Mouse (Mus musculus) limb, embryonic 12.5 days (tissue): ENCODE data around the gene Kiss1r. TPM values are rescaled to one million over a fixed set of nuclear protein-coding genes. Genes with fewer than 3 reads are reported as not detected.
A peak's percentile ranks its signal among the peaks of the same experiment; 100 is the strongest.
"Not testable (repeated sequence)": the region's sequence is repeated elsewhere in the genome, so short reads cannot be mapped to it uniquely, and the experiment has no call there.

ENCODE experiments used
- ATAC-seq: fragments of 200-750 bp; cut with Nextera tagmentation; 2 replicates; pipeline ENCODE4 v1.8.0; 2017; ENCODE audit warnings: low read depth, moderate TSS enrichment; ENCODE audit not compliant: insufficient number of reproducible peaks, insufficient read depth, low FRiP score, low TSS enrichment
- H3K27ac ChIP-seq: fragments of 300-500 bp; sonication (generic); 2 replicates; pipeline ENCODE4 v1.5.1; 2016; ENCODE audit warnings: mild to moderate bottlenecking, moderate library complexity
- H3K27me3 ChIP-seq: fragments of 300-500 bp; sonication (generic); 2 replicates; pipeline ENCODE4 v1.6.1; 2016; ENCODE audit warnings: mild to moderate bottlenecking, moderate library complexity
- H3K36me3 ChIP-seq: fragments of 300-500 bp; sonication (generic); 2 replicates; pipeline ENCODE4 v1.6.1; 2016; ENCODE audit warnings: mild to moderate bottlenecking, moderate library complexity
- H3K4me1 ChIP-seq: fragments of 300-500 bp; sonication (generic); replicated peaks from 2 replicates; pipeline ENCODE4 v1.6.1; 2016
- H3K4me2 ChIP-seq: fragments of 300-500 bp; sonication (generic); 2 replicates; pipeline ENCODE4 v1.6.1; 2016; ENCODE audit warnings: mild to moderate bottlenecking, moderate library complexity
- H3K4me3 ChIP-seq: fragments of 300-500 bp; sonication (generic); replicated peaks from 2 replicates; pipeline ENCODE4 v1.5.1; 2016; ENCODE audit warnings: mild to moderate bottlenecking
- H3K9ac ChIP-seq: fragments of 300-500 bp; sonication (generic); replicated peaks from 2 replicates; pipeline ENCODE4 v1.6.1; 2016; ENCODE audit warnings: mild to moderate bottlenecking, moderate library complexity
- H3K9me3 ChIP-seq: fragments of 300-500 bp; sonication (generic); 2 replicates; pipeline ENCODE4 v1.6.1; 2016; ENCODE audit warnings: mild to moderate bottlenecking, moderate library complexity
- WGBS: fragments of 180-500 bp; shearing (Covaris S2); methylation state at CpG from one replicate; pipeline ENCODE4 v1.1.7; 2016; 5-methylcytosine and 5-hydroxymethylcytosine counted together
- polyA plus RNA-seq: library from polyadenylated mRNA; unstranded; fragments of >200 nt; fragmentation: Nextera tagmentation; extraction: Ambion mirVana; gene quantifications from 2 replicates; pipeline ENCODE4 v1.2.1, GENCODE M21; 2016

The Kiss1r gene
- polyA plus RNA-seq, 1 experiment from 2014 or later = 1.2 TPM

GRCm38 (mm10) chr10:79883297-79884084 lies 33.3 kb upstream of the Kiss1r start:
- WGBS = 15% methylated on average over 22 of the region's 22 CpGs
- Histone ChIP-seq H3K9ac (0 out of 2 replicates have a peak overlapping the region, but pooled peaks have one; percentile 34), H3K27me3 (peaks cover 39% of the 10 kb centered on the region), H3K36me3 (no peaks in the 10 kb centered on the region), H3K4me1 (peaks cover 30% of the 10 kb centered on the region), H3K4me3 (0 out of 2 replicates have a peak overlapping the region, but pooled peaks have one; percentile 9), H3K4me2 (peak overlapping the region; percentile 15; the same call in 1 of the 2 replicates), H3K9me3 (no peaks in the 10 kb centered on the region), H3K27ac (no peak overlapping the region)
- no peak for ATAC-seq

GRCm38 (mm10) chr10:79884446-79884845 lies 32.3 kb upstream of the Kiss1r start:
- Histone ChIP-seq H3K4me3 (no peak overlapping the region), H3K4me2 (no peak overlapping the region), H3K36me3 (no peaks in the 10 kb centered on the region), H3K4me1 (peaks cover 29% of the 10 kb centered on the region), H3K9me3 (no peaks in the 10 kb centered on the region), H3K27ac (no peak overlapping the region), H3K27me3 (peaks cover 39% of the 10 kb centered on the region), H3K9ac (no peak overlapping the region)
- no peak for ATAC-seq
- 76% methylated on average over 4 of the region's 4 CpGs for WGBS

GRCm38 (mm10) chr10:79884938-79885337 lies 31.8 kb upstream of the Kiss1r start:
- H3K36me3 ChIP-seq, H3K4me3 ChIP-seq, H3K9me3 ChIP-seq, H3K27ac ChIP-seq, ATAC-seq, H3K4me2 ChIP-seq, H3K9ac ChIP-seq: not testable (repeated sequence)
- 75% methylated on average over 3 of the region's 3 CpGs for WGBS
- H3K27me3 ChIP-seq = peaks cover 39% of the 10 kb centered on the region
- H3K4me1 ChIP-seq = peaks cover 26% of the 10 kb centered on the region

- ATAC-seq = no peak
- Histone ChIP-seq H3K4me1 (peaks cover 21% of the 10 kb centered on the region), H3K27me3 (peaks cover 31% of the 10 kb centered on the region), H3K36me3 (no peaks in the 10 kb centered on the region), H3K9ac (no peak within 1 kb of the TSS), H3K27ac (no peak within 1 kb of the TSS), H3K9me3 (no peaks in the 10 kb centered on the region), H3K4me2 (no peak within 1 kb of the TSS), H3K4me3 (no peak within 1 kb of the TSS)
- WGBS = 82% methylated on average over 6 of the region's 6 CpGs
These were observed 30.7 kb upstream of the Kiss1r start, which contains the start of gene Elane for GRCm38 (mm10) chr10:79886054-79886453. TSS of gene Elane (plus strand) at chr10:79886247.

- H3K4me2 ChIP-seq = no peak overlapping the region
- no peak for ATAC-seq
- H3K9ac ChIP-seq = no peak overlapping the region
- peaks cover 27% of the 10 kb centered on the region for H3K27me3 ChIP-seq
- no peaks in the 10 kb centered on the region for H3K9me3 ChIP-seq
- H3K4me1 ChIP-seq = peaks cover 20% of the 10 kb centered on the region
- H3K27ac ChIP-seq = no peak overlapping the region
- no peaks in the 10 kb centered on the region for H3K36me3 ChIP-seq
- H3K4me3 ChIP-seq = no peak overlapping the region
- 75% methylated on average over 8 of the region's 8 CpGs for WGBS
These were observed 30.2 kb upstream of the Kiss1r start for GRCm38 (mm10) chr10:79886611-79887010.

GRCm38 (mm10) chr10:79889386-79889785 lies 27.4 kb upstream of the Kiss1r start:
- H3K27ac ChIP-seq = no peak overlapping the region
- 87% methylated on average over 2 of the region's 2 CpGs for WGBS
- no peaks in the 10 kb centered on the region; the same call in 1 of the 2 replicates for H3K27me3 ChIP-seq
- no peaks in the 10 kb centered on the region for H3K9me3 ChIP-seq
- no peak overlapping the region for H3K4me2 ChIP-seq
- H3K9ac ChIP-seq = no peak overlapping the region
- no peak overlapping the region for H3K4me3 ChIP-seq
- ATAC-seq = no peak
- no peaks in the 10 kb centered on the region for H3K4me1 ChIP-seq
- peaks cover 7% of the 10 kb centered on the region; the same call in 1 of the 2 replicates for H3K36me3 ChIP-seq

- no peak within 1 kb of the TSS for H3K4me3 ChIP-seq
- H3K4me2 ChIP-seq = no peak within 1 kb of the TSS
- 0 out of 2 replicates have a peak within 1 kb of the TSS, but pooled peaks have one; percentile 23 for H3K9ac ChIP-seq
- no peaks in the 10 kb centered on the region; the same call in 1 of the 2 replicates for H3K27me3 ChIP-seq
- peaks cover 17% of the 10 kb centered on the region for H3K36me3 ChIP-seq
- H3K27ac ChIP-seq = no peak within 1 kb of the TSS
- H3K9me3 ChIP-seq = no peaks in the 10 kb centered on the region
- 35% methylated on average over 5 of the region's 5 CpGs for WGBS
- ATAC-seq = no peak
- H3K4me1 ChIP-seq = no peaks in the 10 kb centered on the region
These were observed 26.1 kb upstream of the Kiss1r start, which contains the start of gene Cfd for GRCm38 (mm10) chr10:79890670-79891069. TSS of gene Cfd (plus strand) at chr10:79890853.

- H3K4me1 ChIP-seq, H3K4me2 ChIP-seq, H3K9ac ChIP-seq, H3K4me3 ChIP-seq, H3K27me3 ChIP-seq, H3K27ac ChIP-seq, H3K9me3 ChIP-seq: not testable (repeated sequence)
- peaks cover 36% of the 10 kb centered on the region for H3K36me3 ChIP-seq
- peak; percentile 40; the same call in 1 of the 2 replicates for ATAC-seq
- WGBS = 43% methylated on average over 22 of the region's 22 CpGs
These were observed 24.2 kb upstream of the Kiss1r start for GRCm38 (mm10) chr10:79892451-79893118.

GRCm38 (mm10) chr10:79896306-79896705 lies 20.5 kb upstream of the Kiss1r start:
- H3K4me3 ChIP-seq = no peak overlapping the region

GRCm38 (mm10) chr10:79896814-79897213 lies 20.0 kb upstream of the Kiss1r start:
- H3K27me3 ChIP-seq = no peaks in the 10 kb centered on the region; the same call in 1 of the 2 replicates
- 87% methylated on average over 13 of the region's 13 CpGs for WGBS

More at GRCm38 (mm10) chr10:79896306-79896705, 20.5 kb upstream of the Kiss1r start:
- 93% methylated on average over 16 of the region's 16 CpGs for WGBS
- no peak overlapping the region for H3K4me2 ChIP-seq
- no peak for ATAC-seq
- peaks cover 71% of the 10 kb centered on the region for H3K36me3 ChIP-seq
- H3K9me3 ChIP-seq = no peaks in the 10 kb centered on the region
- no peaks in the 10 kb centered on the region; the same call in 1 of the 2 replicates for H3K27me3 ChIP-seq
- H3K9ac ChIP-seq = peak overlapping the region; percentile 18; the same call in 1 of the 2 replicates
- peaks cover 4% of the 10 kb centered on the region; the same call in 1 of the 2 replicates for H3K4me1 ChIP-seq
- no peak overlapping the region for H3K27ac ChIP-seq

More at GRCm38 (mm10) chr10:79896814-79897213, 20.0 kb upstream of the Kiss1r start:
- Histone ChIP-seq H3K9me3 (no peaks in the 10 kb centered on the region), H3K36me3 (peaks cover 76% of the 10 kb centered on the region), H3K27ac (no peak overlapping the region), H3K4me3 (no peak overlapping the region), H3K4me1 (peaks cover 6% of the 10 kb centered on the region; the same call in 1 of the 2 replicates), H3K9ac (no peak overlapping the region), H3K4me2 (no peak overlapping the region)
- no peak for ATAC-seq
